Mouse (Mus musculus) MEL (cell line): ENCODE data around the gene Klc1. TPM values are rescaled to one million over a fixed set of nuclear protein-coding genes. Genes with fewer than 3 reads are reported as not detected.

Experiments used
- DNase-seq: peaks from one replicate; pipeline ENCODE4 v3.0.0; 2011; ENCODE audit warnings: low read depth, low spot score
- H3K27ac ChIP-seq: 2 replicates; pipeline ENCODE4 v1.5.1; 2012; ENCODE audit warnings: low read depth, mild to moderate bottlenecking, control low read depth, low read length, moderate library complexity; ENCODE audit not compliant: control insufficient read depth
- H3K27me3 ChIP-seq, 2 experiments: fragments of 150-350 bp in 1 of 2; sonication (generic) in 1 of 2; 2 replicates each; pipeline ENCODE4 v1.6.1; 2012; ENCODE audit warnings: low read length in 2 of 2, mild to moderate bottlenecking in 2 of 2, improper control_type of control experiment in 1 of 2, moderate library complexity in 1 of 2; ENCODE audit not compliant: insufficient read depth in 2 of 2, control insufficient read depth in 1 of 2
- H3K36me3 ChIP-seq, 2 experiments: 2 replicates each; pipeline ENCODE4 v1.6.1; 2012 to 2014; ENCODE audit warnings: low read length in 2 of 2, improper control_type of control experiment in 1 of 2, inconsistent platforms in 1 of 2, mild to moderate bottlenecking in 1 of 2; ENCODE audit not compliant: insufficient read depth in 2 of 2, control insufficient read depth in 1 of 2
- H3K4me1 ChIP-seq, 2 experiments: fragments of 150-350 bp in 1 of 2; sonication (generic) in 1 of 2; 2 replicates each; pipeline ENCODE4 v1.6.1; 2012; ENCODE audit warnings: low read length in 2 of 2, improper control_type of control experiment in 1 of 2, mild to moderate bottlenecking in 1 of 2; ENCODE audit not compliant: insufficient read depth in 2 of 2, control insufficient read depth in 1 of 2
- H3K4me3 ChIP-seq, 2 experiments: fragments of 150-350 bp in 1 of 2; sonication (generic) in 1 of 2; 2 replicates each; pipeline ENCODE4 v1.5.1; 2012; ENCODE audit warnings: low read depth in 2 of 2, low read length in 2 of 2, mild to moderate bottlenecking in 2 of 2, moderate library complexity in 2 of 2, control low read depth in 1 of 2, improper control_type of control experiment in 1 of 2; ENCODE audit not compliant: control insufficient read depth in 1 of 2, insufficient read depth in 1 of 2
- H3K79me2 ChIP-seq: 2 replicates; pipeline ENCODE4 v1.6.1; 2012; ENCODE audit warnings: mild to moderate bottlenecking, low read length, moderate library complexity; ENCODE audit not compliant: control insufficient read depth, poor library complexity, insufficient read depth
- H3K9ac ChIP-seq: 2 replicates; pipeline ENCODE4 v1.6.1; 2012; ENCODE audit warnings: low read depth, mild to moderate bottlenecking, control low read depth, low read length, moderate library complexity; ENCODE audit not compliant: control insufficient read depth, poor library complexity, severe bottlenecking
- H3K9me3 ChIP-seq: fragments of 150-350 bp; sonication (generic); replicated peaks from 2 replicates; pipeline ENCODE4 v1.6.1; 2012; ENCODE audit warnings: mild to moderate bottlenecking, low read length, improper control_type of control experiment, moderate library complexity; ENCODE audit not compliant: insufficient read depth
- CTCF ChIP-seq, 3 experiments: IDR thresholded peaks in 2 of 3; conservative IDR thresholded peaks in 1 of 3; 2 replicates each; pipeline ENCODE4 v1.5.1; 2011 to 2012; ENCODE audit warnings: low read length in 3 of 3, low read depth in 2 of 3, mild to moderate bottlenecking in 2 of 3, improper control_type of control experiment in 1 of 3, inconsistent platforms in 1 of 3, mixed read lengths in 1 of 3, moderate library complexity in 1 of 3; ENCODE audit not compliant: control insufficient read depth in 1 of 3, insufficient read depth in 1 of 3, poor library complexity in 1 of 3, severe bottlenecking in 1 of 3
- E2F4 ChIP-seq: IDR thresholded peaks from 2 replicates; pipeline ENCODE4 v1.6.1; 2011; ENCODE audit warnings: low read depth, low read length, improper control_type of control experiment, borderline replicate concordance
- ELF1 ChIP-seq: IDR thresholded peaks from 2 replicates; pipeline ENCODE4 v1.6.1; 2014; ENCODE audit warnings: low read depth, mild to moderate bottlenecking, inconsistent platforms, low read length, improper control_type of control experiment, moderate library complexity
- ETS1 ChIP-seq: IDR thresholded peaks from 2 replicates; pipeline ENCODE4 v1.6.1; 2012; ENCODE audit warnings: low read depth, mild to moderate bottlenecking, inconsistent platforms, low read length, improper control_type of control experiment, moderate library complexity
- GABPA ChIP-seq: IDR thresholded peaks from 2 replicates; pipeline ENCODE4 v1.6.1; 2012; ENCODE audit warnings: low read depth, mild to moderate bottlenecking, inconsistent platforms, low read length, improper control_type of control experiment, moderate library complexity
- JUND ChIP-seq: IDR thresholded peaks from 2 replicates; pipeline ENCODE4 v1.6.1; 2011; ENCODE audit warnings: low read depth, mild to moderate bottlenecking, improper control_type of control experiment, low read length
- KAT2A ChIP-seq: conservative IDR thresholded peaks from 2 replicates; pipeline ENCODE4 v1.6.1; 2012; ENCODE audit warnings: low read depth, low read length, improper control_type of control experiment, inconsistent platforms
- MAFK ChIP-seq: IDR thresholded peaks from 2 replicates; pipeline ENCODE4 v1.6.1; 2011; ENCODE audit warnings: low read depth, mild to moderate bottlenecking, low read length, improper control_type of control experiment, borderline replicate concordance
- MYC ChIP-seq: IDR thresholded peaks from 2 replicates; pipeline ENCODE4 v1.6.1; 2011; ENCODE audit warnings: low read depth, mild to moderate bottlenecking, low read length, improper control_type of control experiment, moderate library complexity
- NELFE ChIP-seq: IDR thresholded peaks from 2 replicates; pipeline ENCODE4 v1.6.1; 2011; ENCODE audit warnings: low read depth, low read length, improper control_type of control experiment
- NRF1 ChIP-seq: IDR thresholded peaks from 2 replicates; pipeline ENCODE4 v1.6.1; 2014; ENCODE audit warnings: low read depth, mild to moderate bottlenecking, inconsistent platforms, low read length, improper control_type of control experiment, moderate library complexity; ENCODE audit not compliant: poor library complexity, insufficient read depth, severe bottlenecking
- RAD21 ChIP-seq: IDR thresholded peaks from 2 replicates; pipeline ENCODE4 v1.6.1; 2011; ENCODE audit warnings: mild to moderate bottlenecking, low read depth, low read length, improper control_type of control experiment
- SIN3A ChIP-seq: IDR thresholded peaks from 2 replicates; pipeline ENCODE4 v1.6.1; 2012; ENCODE audit warnings: low read length, improper control_type of control experiment, inconsistent platforms
- TAL1 ChIP-seq: IDR thresholded peaks from 2 replicates; pipeline ENCODE4 v1.6.1; 2012; ENCODE audit warnings: mild to moderate bottlenecking, inconsistent platforms, low read length, moderate library complexity, mixed read lengths
- TBP ChIP-seq: IDR thresholded peaks from 2 replicates; pipeline ENCODE4 v1.8.0; 2011; ENCODE audit warnings: low read depth, low read length, improper control_type of control experiment
- UBTF ChIP-seq: IDR thresholded peaks from 2 replicates; pipeline ENCODE4 v1.6.1; 2012; ENCODE audit warnings: low read depth, mild to moderate bottlenecking, inconsistent platforms, low read length, improper control_type of control experiment, moderate library complexity, borderline replicate concordance; ENCODE audit not compliant: insufficient read depth
- USF1 ChIP-seq: IDR thresholded peaks from 2 replicates; pipeline ENCODE4 v1.6.1; 2014; ENCODE audit warnings: low read depth, mild to moderate bottlenecking, inconsistent platforms, low read length, improper control_type of control experiment, moderate library complexity
- ZC3H11A ChIP-seq: IDR thresholded peaks from 2 replicates; pipeline ENCODE4 v1.6.1; 2012; ENCODE audit warnings: low read depth, mild to moderate bottlenecking, inconsistent platforms, low read length, improper control_type of control experiment
- ZMIZ1 ChIP-seq: IDR thresholded peaks from 2 replicates; pipeline ENCODE4 v1.6.1; 2012; ENCODE audit warnings: low read depth, mild to moderate bottlenecking, inconsistent platforms, low read length, improper control_type of control experiment, moderate library complexity
- ZNF384 ChIP-seq: IDR thresholded peaks from 2 replicates; pipeline ENCODE4 v1.6.1; 2012; ENCODE audit warnings: low read depth, mild to moderate bottlenecking, inconsistent platforms, low read length, improper control_type of control experiment
- polyA plus RNA-seq, 2 experiments: library from polyadenylated mRNA; stranded (reverse) in 1 of 2; unstranded in 1 of 2; fragments of >175 nt in 1 of 2; fragments of >200 nt in 1 of 2; gene quantifications; 2 replicates each; pipeline versions ENCODE4 v1.2.1 to v1.2.4; 2012; ENCODE audit warnings: low replicate concordance in 2 of 2, low read depth in 1 of 2; ENCODE audit not compliant: insufficient read length in 2 of 2, insufficient read depth in 1 of 2, missing spikeins in 1 of 2
- total RNA-seq: library from RNA; depleted of rRNA; stranded (reverse); fragments of 300-350 nt; gene quantifications from 2 replicates; pipeline ENCODE4 v1.2.3, GENCODE M21; 2012

Klc1 gene
- total and polyA plus RNA-seq, 3 experiments = 30.7 to 60.4 TPM; not detected in 1

DNA sequence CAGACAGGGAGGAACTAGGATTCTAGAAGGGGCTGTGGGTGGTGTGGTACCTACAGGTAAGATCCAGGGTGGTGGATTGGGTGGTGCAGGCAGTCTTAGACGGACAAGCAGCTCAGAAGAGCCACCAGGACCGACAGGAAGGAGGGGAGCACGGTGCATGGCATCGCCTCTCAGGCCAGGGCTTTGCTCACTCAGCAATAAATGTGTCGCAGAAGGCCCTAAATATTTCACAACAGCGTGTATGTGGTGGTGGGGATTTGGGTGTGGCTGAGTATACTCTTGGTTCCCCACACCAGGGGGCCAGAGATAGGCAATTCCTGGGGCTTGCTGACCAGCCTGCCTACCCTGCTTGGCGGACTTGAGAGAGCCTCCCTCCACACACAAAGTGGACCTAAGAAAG lies 62.1 kb downstream of the Klc1 start:
- Histone ChIP-seq H3K36me3 (peaks cover 0 to 10% of the 10 kb centered on the region in 2 experiments; a peak in 2 of 4 replicates), H3K27me3 (no peaks in the 10 kb centered on the region), H3K27ac (no peak overlapping the region), H3K79me2 (no peaks in the 10 kb centered on the region), H3K9me3 (no peaks in the 10 kb centered on the region), H3K4me3 (no peak overlapping the region), H3K9ac (no peak overlapping the region), H3K4me1 (peaks cover 0 to 18% of the 10 kb centered on the region in 2 experiments)
- TF ChIP-seq MYC = no peak
- TF ChIP-seq CTCF (IDR thresholded peaks at IDR 0.05 in 2 of 3, conservative IDR thresholded peaks at IDR 0.05 in 1 of 3; ENCODE audit: control insufficient read depth in 1 of 3, insufficient read depth in 1 of 3, low read depth in 2 of 3, low read length in 3 of 3, poor library complexity in 1 of 3, severe bottlenecking in 1 of 3) = no peak
- no peak for DNase-seq

DNA sequence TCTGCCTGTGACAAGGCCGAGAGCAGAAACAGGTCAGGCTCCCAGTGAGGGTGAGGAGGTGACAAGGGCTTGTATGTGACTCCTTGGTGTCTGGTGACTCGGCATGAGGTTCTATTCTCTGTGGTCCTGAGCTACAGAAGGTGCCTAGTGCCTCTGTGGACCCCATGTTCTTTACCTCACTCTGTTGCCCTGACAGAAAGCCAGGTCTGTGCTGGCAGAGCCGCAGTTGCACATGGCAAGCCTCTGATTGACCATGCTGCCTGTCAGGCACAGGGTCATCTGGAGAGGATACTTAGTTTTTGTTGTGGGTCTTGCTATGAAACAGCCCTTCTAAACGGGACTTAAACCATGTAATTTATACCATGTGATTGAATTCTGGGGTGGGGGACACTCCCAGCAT lies 63.3 kb downstream of the Klc1 start:
- H3K27ac ChIP-seq = no peak overlapping the region
- no peaks in the 10 kb centered on the region for H3K27me3 ChIP-seq
- no peaks in the 10 kb centered on the region for H3K9me3 ChIP-seq
- H3K4me3 ChIP-seq = no peak overlapping the region
- H3K9ac ChIP-seq = no peak overlapping the region
- no peaks in the 10 kb centered on the region for H3K79me2 ChIP-seq
- no peak for TF ChIP-seq ETS1
- TF ChIP-seq, all 39 proteins: peak for 0
- H3K36me3 ChIP-seq = peaks cover 0 to 7% of the 10 kb centered on the region in 2 experiments; a peak in 2 of 4 replicates
- DNase-seq = no peak
- H3K4me1 ChIP-seq = peaks cover 0 to 9% of the 10 kb centered on the region in 2 experiments; a peak in 3 of 4 replicates

DNA sequence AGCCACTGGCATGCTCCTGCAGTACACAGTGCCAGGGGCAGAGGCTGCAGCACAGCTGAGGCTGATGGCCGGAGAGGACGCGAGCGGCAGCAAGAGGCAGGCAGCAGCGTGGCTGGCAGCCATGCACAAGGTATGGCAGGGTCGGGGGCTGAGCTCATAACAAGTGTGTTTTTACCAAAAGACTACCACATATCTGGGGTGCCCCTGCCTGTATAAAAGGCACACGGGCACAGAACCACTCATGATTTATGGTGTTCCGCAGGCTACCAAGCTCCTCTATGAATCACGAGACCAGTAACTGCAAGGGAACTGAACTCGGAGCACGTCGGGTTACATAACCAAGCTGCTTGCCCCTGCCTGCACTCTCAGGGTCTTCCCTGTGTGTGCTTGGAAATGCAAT lies 68.9 kb downstream of the Klc1 start:
- Histone ChIP-seq H3K9ac (no peak overlapping the region), H3K9me3 (no peaks in the 10 kb centered on the region), H3K36me3 (no peaks in the 10 kb centered on the region), H3K79me2 (no peaks in the 10 kb centered on the region), H3K4me3 (no peak overlapping the region), H3K27me3 (no peaks in the 10 kb centered on the region), H3K27ac (no peak overlapping the region), H3K4me1 (no peaks in the 10 kb centered on the region)
- TF ChIP-seq ZNF384 (no peak), GABPA (no peak), KAT2A (no peak), SIN3A (no peak), UBTF (no peak), CTCF (IDR thresholded peaks at IDR 0.05 in 2 of 3, conservative IDR thresholded peaks at IDR 0.05 in 1 of 3; ENCODE audit: control insufficient read depth in 1 of 3, insufficient read depth in 1 of 3, low read depth in 2 of 3, low read length in 3 of 3, poor library complexity in 1 of 3, severe bottlenecking in 1 of 3) (no peak), ELF1 (no peak)
- no peak for DNase-seq

DNA sequence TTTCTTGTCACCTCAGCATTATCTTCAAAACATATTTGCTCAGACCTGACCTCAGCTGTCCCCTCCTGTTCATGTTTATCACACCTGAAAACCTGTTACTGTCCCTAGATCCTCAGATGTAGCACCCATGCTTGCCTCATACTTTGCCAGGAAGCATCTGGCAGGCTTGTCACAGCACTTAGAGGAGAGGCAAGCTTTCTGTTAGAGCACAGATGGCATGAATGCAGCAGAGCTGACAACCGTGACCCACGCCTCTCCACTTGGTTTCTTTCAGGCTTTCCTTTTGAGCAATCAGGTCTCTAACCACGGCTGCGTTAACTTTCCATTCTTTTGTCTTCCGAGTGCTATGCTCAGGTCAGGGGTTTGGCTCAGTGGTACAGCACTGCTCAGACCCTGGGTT lies 70.8 kb downstream of the Klc1 start:
- DNase-seq = no peak
- Histone ChIP-seq H3K79me2 (no peaks in the 10 kb centered on the region), H3K4me1 (no peaks in the 10 kb centered on the region), H3K9me3 (no peaks in the 10 kb centered on the region), H3K27me3 (no peaks in the 10 kb centered on the region), H3K4me3 (no peak overlapping the region), H3K36me3 (no peaks in the 10 kb centered on the region), H3K9ac (no peak overlapping the region), H3K27ac (no peak overlapping the region)
- TF ChIP-seq ZC3H11A (no peak), ELF1 (no peak), E2F4 (no peak), RAD21 (no peak), NRF1 (no peak), JUND (no peak), TAL1 (no peak), MAFK (no peak), SIN3A (no peak), NELFE (no peak), USF1 (no peak), TBP (no peak), ZMIZ1 (no peak)
